Mouse (Mus musculus) intestine, postnatal 0 days (tissue): ENCODE measurements around the gene Nmnat3. TPM values are rescaled to one million over a fixed set of nuclear protein-coding genes. Genes with fewer than 3 reads are reported as not detected.
A peak's percentile ranks its signal among the peaks of the same experiment; 100 is the strongest.
"Not testable (repeated sequence)": the region's sequence is repeated elsewhere in the genome, so short reads cannot be mapped to it uniquely, and the experiment has no call there.

Experiments
- ATAC-seq: fragments of 200-750 bp; cut with Nextera tagmentation; 2 replicates; pipeline ENCODE4 v1.8.0; 2017; ENCODE audit warnings: mild to moderate bottlenecking, moderate TSS enrichment, moderate library complexity
- H3K27ac ChIP-seq: fragments of 300-500 bp; sonication (generic); 2 replicates; pipeline ENCODE4 v1.5.1; 2014; ENCODE audit warnings: mild to moderate bottlenecking, low read depth, low read length, moderate library complexity
- H3K27me3 ChIP-seq: fragments of 300-500 bp; sonication (generic); replicated peaks from 2 replicates; pipeline ENCODE4 v1.6.1; 2014; ENCODE audit warnings: low read length, mixed read lengths; ENCODE audit not compliant: control insufficient read depth, insufficient read depth
- H3K36me3 ChIP-seq: fragments of 300-500 bp; sonication (generic); 2 replicates; pipeline ENCODE4 v1.6.1; 2014; ENCODE audit warnings: mild to moderate bottlenecking, moderate library complexity; ENCODE audit not compliant: control insufficient read depth, insufficient read depth
- H3K4me1 ChIP-seq: fragments of 300-500 bp; sonication (generic); replicated peaks from 2 replicates; pipeline ENCODE4 v1.6.1; 2014; ENCODE audit warnings: antibody characterized with exemption, low read length, mixed read lengths; ENCODE audit not compliant: control insufficient read depth, insufficient read depth
- H3K4me2 ChIP-seq: fragments of 300-500 bp; sonication (generic); replicated peaks from 2 replicates; pipeline ENCODE4 v1.6.1; 2014; ENCODE audit warnings: low read depth, mild to moderate bottlenecking, moderate library complexity
- H3K4me3 ChIP-seq: fragments of 300-500 bp; sonication (generic); 2 replicates; pipeline ENCODE4 v1.5.1; 2014; ENCODE audit warnings: low read depth, low read length
- H3K9ac ChIP-seq: fragments of 300-500 bp; sonication (generic); 2 replicates; pipeline ENCODE4 v1.6.1; 2014; ENCODE audit warnings: mild to moderate bottlenecking, low read depth, low read length
- H3K9me3 ChIP-seq: fragments of 300-500 bp; sonication (generic); 2 replicates; pipeline ENCODE4 v1.6.1; 2016; ENCODE audit warnings: mixed run types; ENCODE audit not compliant: control insufficient read depth
- CTCF ChIP-seq: sonication (generic); IDR thresholded peaks from 2 replicates; pipeline ENCODE4 v1.5.1; 2016; ENCODE audit warnings: low read depth, mild to moderate bottlenecking, control low read depth, antibody characterized with exemption, moderate library complexity
- WGBS: fragments of 180-500 bp; shearing (Covaris S2); extraction: QIAGEN DNeasy Blood & Tissue Kit; methylation state at CpG from one replicate; pipeline ENCODE4 v1.1.7; 2014; 5-methylcytosine and 5-hydroxymethylcytosine counted together
- polyA plus RNA-seq: library from polyadenylated mRNA; unstranded; fragments of >200 nt; fragmentation: Nextera tagmentation; extraction: Ambion mirVana; gene quantifications from 2 replicates; pipeline ENCODE4 v1.2.1, GENCODE M21; 2015

Nmnat3 gene
- 17.3 and 21.2 TPM in 2 replicates for polyA plus RNA-seq

DNA sequence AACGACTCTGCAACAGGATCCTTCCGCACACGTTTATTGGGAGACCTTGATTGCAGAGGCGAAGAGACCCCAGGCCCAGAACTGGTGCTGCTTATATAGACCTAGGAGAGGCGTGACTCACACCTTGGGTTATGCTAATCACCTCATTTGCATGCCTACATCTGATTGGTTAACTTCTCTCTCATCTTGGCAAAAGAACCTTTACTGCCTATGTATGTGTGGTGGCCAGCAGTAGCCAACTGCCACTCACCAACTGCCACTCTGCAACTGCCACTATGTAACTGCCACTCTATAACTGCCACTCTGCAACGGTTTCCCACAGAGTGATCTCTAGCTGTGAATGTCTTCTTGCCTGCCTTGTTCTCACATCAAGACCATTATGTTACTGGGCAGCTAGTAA, at the start of gene Nmnat3:
Gene Nmnat3 (plus strand): TSS at position 301 of the 400 bp plus-strand sequence.
- H3K27ac ChIP-seq, H3K9ac ChIP-seq, H3K4me1 ChIP-seq, H3K4me2 ChIP-seq, H3K27me3 ChIP-seq, H3K9me3 ChIP-seq, H3K4me3 ChIP-seq, ATAC-seq, H3K36me3 ChIP-seq: not testable (repeated sequence)
- 73% methylated on average over 6 of the region's 6 CpGs for WGBS

DNA sequence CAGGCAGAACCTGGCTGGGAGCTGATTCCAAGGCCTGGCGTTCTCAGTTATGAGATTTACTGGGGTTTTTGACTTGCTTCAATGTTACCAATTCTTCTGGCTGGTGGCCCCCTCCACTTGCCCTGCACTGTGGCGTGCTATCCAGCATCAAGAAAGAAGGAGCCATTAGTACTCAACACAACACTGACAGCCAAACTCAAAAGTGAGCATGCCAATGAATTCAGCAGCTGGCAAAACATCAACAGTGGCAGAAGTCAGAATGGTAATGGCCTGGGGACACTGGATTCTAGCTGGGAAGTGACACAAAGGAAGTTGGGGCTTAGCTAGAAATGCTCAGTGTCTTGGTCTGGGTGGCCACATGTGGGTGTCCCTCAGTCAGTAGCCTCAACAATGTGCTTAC, 43.8 kb upstream of the Nmnat3 start:
- ATAC-seq: no peak
- no peak for TF ChIP-seq CTCF
- Histone ChIP-seq H3K27ac (no peak overlapping the region), H3K9ac (no peak overlapping the region), H3K36me3 (no peaks in the 10 kb centered on the region), H3K4me3 (no peak overlapping the region), H3K4me2 (no peak overlapping the region), H3K9me3 (no peaks in the 10 kb centered on the region), H3K27me3 (no peaks in the 10 kb centered on the region), H3K4me1 (no peaks in the 10 kb centered on the region)
- WGBS: 95% methylated on average over 2 of the region's 2 CpGs

DNA sequence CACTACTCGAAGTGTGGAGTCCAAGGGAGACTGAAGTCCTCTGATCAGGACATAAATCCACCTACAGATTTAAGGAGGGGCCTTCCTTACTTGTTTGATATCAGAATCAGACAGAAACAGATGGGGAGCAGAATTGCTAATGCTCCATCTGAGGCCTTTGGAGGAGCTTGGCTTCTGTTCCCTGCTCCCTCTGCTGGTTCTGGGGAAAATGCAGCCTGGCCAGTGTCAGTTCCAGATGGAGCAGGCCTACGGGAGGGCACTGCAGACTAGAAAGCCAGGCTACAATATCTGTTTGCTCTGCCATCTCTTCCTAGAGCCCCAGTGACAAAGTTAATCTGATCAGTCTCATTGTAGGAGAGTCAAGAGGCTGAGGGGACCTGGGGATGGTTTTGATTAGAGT, 43.0 kb upstream of the Nmnat3 start:
- H3K27ac ChIP-seq: no peak overlapping the region
- TF ChIP-seq CTCF: peak; percentile 65
- no peaks in the 10 kb centered on the region for H3K4me1 ChIP-seq
- H3K27me3 ChIP-seq: no peaks in the 10 kb centered on the region
- WGBS: 43% methylated on average over 2 of the region's 2 CpGs
- no peak overlapping the region for H3K9ac ChIP-seq
- H3K4me2 ChIP-seq: no peak overlapping the region
- no peak for ATAC-seq
- H3K36me3 ChIP-seq: no peaks in the 10 kb centered on the region
- no peaks in the 10 kb centered on the region for H3K9me3 ChIP-seq
- no peak overlapping the region for H3K4me3 ChIP-seq

DNA sequence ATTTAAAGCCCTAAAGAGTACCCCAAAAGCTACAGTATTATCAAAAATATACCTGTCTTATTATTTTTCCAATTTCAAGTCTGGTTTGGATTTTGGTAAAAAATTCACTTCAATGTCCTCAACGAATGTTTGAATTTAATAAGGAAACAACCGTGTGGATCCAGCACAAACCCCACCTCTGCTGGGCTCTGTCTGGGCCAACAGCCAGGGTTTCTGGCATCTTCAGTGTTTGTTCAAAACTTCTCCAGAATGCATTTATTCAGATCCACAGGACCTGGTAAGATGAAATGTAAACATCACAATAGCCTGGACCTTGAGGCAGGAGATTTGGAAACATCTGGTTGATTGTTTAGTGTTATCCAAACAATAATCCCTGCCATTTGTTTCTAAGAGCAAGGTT, 42.0 kb upstream of the Nmnat3 start:
- H3K36me3 ChIP-seq: no peaks in the 10 kb centered on the region
- H3K27me3 ChIP-seq: no peaks in the 10 kb centered on the region
- no peak for ATAC-seq
- H3K9me3 ChIP-seq: no peaks in the 10 kb centered on the region
- H3K27ac ChIP-seq: no peak overlapping the region
- H3K4me2 ChIP-seq: no peak overlapping the region
- H3K9ac ChIP-seq: no peak overlapping the region
- H3K4me3 ChIP-seq: no peak overlapping the region
- H3K4me1 ChIP-seq: no peaks in the 10 kb centered on the region
- 74% methylated on average over 2 of the region's 2 CpGs for WGBS
- TF ChIP-seq CTCF: no peak

DNA sequence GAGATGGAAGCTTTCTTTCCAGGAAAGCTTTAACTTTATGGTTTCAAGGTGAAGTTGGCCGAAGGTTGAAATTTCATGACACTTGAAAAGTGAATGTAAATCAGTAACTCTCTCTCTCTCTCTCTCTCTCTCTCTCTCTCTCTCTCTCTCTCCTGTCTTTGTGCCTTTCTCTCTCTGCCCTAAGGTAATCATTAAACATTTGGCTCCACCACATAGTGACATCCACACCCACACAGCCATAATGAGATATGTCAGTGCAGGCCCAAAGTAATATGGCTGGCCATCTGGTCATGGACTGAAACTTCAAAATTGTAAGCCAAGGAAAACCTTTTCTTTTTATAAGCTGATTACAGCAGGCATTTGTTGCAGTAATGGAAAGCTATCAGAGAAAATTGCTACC, 40.9 kb upstream of the Nmnat3 start:
- WGBS: 66% methylated on average over 1 of the region's 1 CpGs
- no peaks in the 10 kb centered on the region for H3K4me1 ChIP-seq
- H3K9me3 ChIP-seq: no peaks in the 10 kb centered on the region
- no peak overlapping the region for H3K9ac ChIP-seq
- H3K36me3 ChIP-seq: no peaks in the 10 kb centered on the region
- H3K27me3 ChIP-seq: no peaks in the 10 kb centered on the region
- no peak overlapping the region for H3K4me2 ChIP-seq
- H3K27ac ChIP-seq: no peak overlapping the region
- no peak for ATAC-seq
- no peak for TF ChIP-seq CTCF
- no peak overlapping the region for H3K4me3 ChIP-seq

DNA sequence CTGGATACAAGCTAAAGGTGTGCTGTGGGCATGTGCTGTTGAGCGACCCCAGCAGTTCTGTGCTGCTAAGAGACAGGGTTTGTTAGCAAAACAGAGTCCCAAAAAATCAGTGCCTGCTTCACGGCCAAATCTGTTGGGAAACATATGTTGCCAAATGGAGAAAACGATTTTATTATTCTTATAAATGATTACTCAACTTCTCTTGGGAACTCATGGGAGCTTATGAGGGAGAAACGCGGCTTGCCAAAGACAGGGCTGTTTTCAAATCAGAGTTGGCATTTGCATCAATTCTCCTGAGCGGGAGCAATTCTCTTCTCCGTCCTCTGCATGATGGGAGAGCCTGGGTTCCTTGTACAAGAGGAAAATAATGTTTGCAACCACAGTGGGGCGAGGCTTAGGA, 27.0 kb upstream of the Nmnat3 start:
- H3K4me2 ChIP-seq: no peak overlapping the region
- no peaks in the 10 kb centered on the region for H3K36me3 ChIP-seq
- 81% methylated on average over 8 of the region's 8 CpGs for WGBS
- no peak overlapping the region for H3K27ac ChIP-seq
- ATAC-seq: no peak
- H3K4me3 ChIP-seq: no peak overlapping the region
- no peaks in the 10 kb centered on the region for H3K9me3 ChIP-seq
- H3K9ac ChIP-seq: no peak overlapping the region
- TF ChIP-seq CTCF: no peak
- H3K4me1 ChIP-seq: no peaks in the 10 kb centered on the region
- no peaks in the 10 kb centered on the region for H3K27me3 ChIP-seq

DNA sequence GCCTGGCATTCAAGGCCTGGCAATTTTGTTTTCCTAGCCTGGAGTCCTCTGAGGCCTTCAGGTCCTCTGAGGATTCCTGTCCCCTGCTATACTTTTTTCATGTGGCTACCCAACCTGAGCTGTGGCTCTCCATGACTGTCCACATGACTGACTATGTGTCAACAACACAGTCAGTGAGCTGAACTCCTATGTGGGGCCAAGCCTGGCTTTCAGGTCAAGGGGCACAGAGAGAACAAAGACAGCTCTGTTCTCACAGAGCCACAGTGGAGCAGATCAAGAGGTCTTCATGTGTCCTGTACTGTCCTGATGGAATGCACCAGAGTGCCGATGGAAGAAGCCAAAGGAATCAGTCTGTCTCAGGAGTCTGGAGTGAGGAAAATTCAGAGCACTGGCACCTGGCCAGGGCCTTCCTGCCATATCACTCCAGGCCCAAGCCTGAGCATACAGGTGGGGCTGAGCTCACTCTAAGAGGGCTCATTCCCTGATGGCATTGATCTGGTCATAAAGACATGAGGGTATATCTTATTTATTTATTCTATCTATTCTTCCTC, 25.7 kb upstream of the Nmnat3 start:
- no peaks in the 10 kb centered on the region for H3K27me3 ChIP-seq
- no peak for ATAC-seq
- no peak overlapping the region for H3K4me2 ChIP-seq
- H3K9ac ChIP-seq: no peak overlapping the region
- H3K4me3 ChIP-seq: no peak overlapping the region
- H3K36me3 ChIP-seq: no peaks in the 10 kb centered on the region
- WGBS: 27% methylated on average over 1 of the region's 1 CpGs
- H3K27ac ChIP-seq: no peak overlapping the region
- no peaks in the 10 kb centered on the region for H3K9me3 ChIP-seq
- no peak for TF ChIP-seq CTCF
- no peaks in the 10 kb centered on the region for H3K4me1 ChIP-seq
